Mouse (Mus musculus): ENCODE measurements at regions not wholly inside any gene's neighbourhood (a gene's known extent, or its start where the extent isn't known, plus 50 kb on each side); places are given as distances from the start of the nearest gene placed in this dataset.

GRCm38 (mm10) chr14:25060285-25060684, 398.7 kb upstream of the Zmiz1 start:
- H3K4me3 ChIP-seq (ENCODE audit: low read depth, low read length), result no peak overlapping the region
- peaks cover 14% of the 10 kb centered on the region for H3K4me1 ChIP-seq (ENCODE audit: insufficient read depth)
- no peak for ATAC-seq (ENCODE audit: insufficient read depth)
- no peak for TF ChIP-seq CTCF (IDR thresholded peaks at IDR 0.05; ENCODE audit: low read depth)
- H3K27ac ChIP-seq (ENCODE audit: low read depth), result no peak overlapping the region
- H3K9me3 ChIP-seq (ENCODE audit: low read depth, low read length), result no peaks in the 10 kb centered on the region
- no peak overlapping the region for H3K9ac ChIP-seq
- no peaks in the 10 kb centered on the region for H3K36me3 ChIP-seq (ENCODE audit: insufficient read depth)
- WGBS, result 64% methylated on average over 7 of the region's 7 CpGs
- no peaks in the 10 kb centered on the region for H3K27me3 ChIP-seq (ENCODE audit: insufficient read depth, low read length)
- no peak overlapping the region for H3K4me2 ChIP-seq
- no peak for DNase-seq

- Histone ChIP-seq H3K27ac (ENCODE audit: low read depth) (no peak overlapping the region), H3K4me3 (ENCODE audit: low read depth, low read length) (no peak overlapping the region), H3K4me2 (no peak overlapping the region), H3K9ac (no peak overlapping the region), H3K36me3 (ENCODE audit: insufficient read depth) (no peaks in the 10 kb centered on the region), H3K9me3 (ENCODE audit: low read depth, low read length) (no peaks in the 10 kb centered on the region), H3K27me3 (ENCODE audit: insufficient read depth, low read length) (no peaks in the 10 kb centered on the region), H3K4me1 (ENCODE audit: insufficient read depth) (peaks cover 23% of the 10 kb centered on the region)
- TF ChIP-seq CTCF (IDR thresholded peaks at IDR 0.05; ENCODE audit: low read depth), result no peak
- WGBS, result 45% methylated on average over 5 of the region's 5 CpGs
- peak; percentile 28 for DNase-seq
- no peak for ATAC-seq (ENCODE audit: insufficient read depth)
Measured at GRCm38 (mm10) chr14:25063090-25063489, 395.9 kb upstream of the Zmiz1 start.

DNA sequence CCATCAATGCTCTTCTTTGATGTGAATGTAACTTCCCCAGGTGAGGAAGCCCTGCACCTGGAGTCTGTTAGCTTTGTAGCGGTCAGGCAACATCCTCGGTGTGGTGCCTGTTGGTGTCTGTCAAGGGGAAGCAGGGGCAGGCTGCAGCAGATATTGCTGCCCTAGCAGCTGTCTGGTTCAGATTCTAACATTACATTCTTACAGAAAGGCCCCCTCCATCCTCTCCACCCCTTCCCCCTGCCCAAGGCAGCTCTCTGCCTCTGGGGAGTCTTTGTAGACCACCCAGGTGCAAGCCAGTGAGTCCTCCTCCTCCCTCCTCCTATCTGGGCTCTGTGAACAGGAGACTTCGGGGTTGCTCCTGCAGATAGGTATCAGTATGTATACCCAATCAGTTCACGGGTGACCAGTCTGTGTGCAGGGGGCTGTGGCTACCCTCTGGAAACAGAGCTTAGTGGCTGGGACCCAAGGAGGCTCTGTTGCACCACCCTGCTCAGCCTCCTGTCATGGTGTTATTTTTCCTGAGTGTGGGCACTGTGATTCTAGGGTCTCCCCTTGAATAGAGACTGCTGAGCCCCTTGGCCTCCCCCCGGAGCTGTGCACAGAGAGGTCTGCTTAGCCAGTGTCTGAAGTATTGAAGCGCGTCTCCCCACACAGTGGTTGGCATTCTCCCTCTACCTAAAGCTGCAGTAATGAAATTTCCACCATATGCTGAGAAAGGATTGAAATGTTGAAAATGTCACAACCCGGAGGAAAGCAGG, 394.6 kb upstream of the Zmiz1 start:
- Histone ChIP-seq H3K4me1 (ENCODE audit: insufficient read depth) (peaks cover 27% of the 10 kb centered on the region), H3K4me3 (ENCODE audit: low read depth, low read length) (no peak overlapping the region), H3K4me2 (no peak overlapping the region), H3K27me3 (ENCODE audit: insufficient read depth, low read length) (no peaks in the 10 kb centered on the region), H3K9ac (no peak overlapping the region; the same call in 1 of the 2 replicates), H3K36me3 (ENCODE audit: insufficient read depth) (no peaks in the 10 kb centered on the region), H3K9me3 (ENCODE audit: low read depth, low read length) (no peaks in the 10 kb centered on the region), H3K27ac (ENCODE audit: low read depth) (no peak overlapping the region)
- ATAC-seq (ENCODE audit: insufficient read depth) (no peak), DNase-seq (no peak)
- TF ChIP-seq CTCF (IDR thresholded peaks at IDR 0.05; ENCODE audit: low read depth), result no peak
- WGBS, result 39% methylated on average over 8 of the region's 8 CpGs

GRCm38 (mm10) chr14:25067435-25067834, 391.6 kb upstream of the Zmiz1 start:
- Histone ChIP-seq H3K4me1 (ENCODE audit: insufficient read depth) (peaks cover 28% of the 10 kb centered on the region), H3K9me3 (ENCODE audit: low read depth, low read length) (no peaks in the 10 kb centered on the region)
- 82% methylated on average over 5 of the region's 5 CpGs for WGBS

GRCm38 (mm10) chr14:25068430-25068829, 390.6 kb upstream of the Zmiz1 start:
- no peak overlapping the region for H3K27ac ChIP-seq (ENCODE audit: low read depth)
- no peak overlapping the region for H3K9ac ChIP-seq
- WGBS, result 5% methylated on average over 8 of the region's 8 CpGs

More at GRCm38 (mm10) chr14:25067435-25067834, 391.6 kb upstream of the Zmiz1 start:
- Histone ChIP-seq H3K4me2 (no peak overlapping the region), H3K9ac (no peak overlapping the region), H3K27ac (ENCODE audit: low read depth) (no peak overlapping the region), H3K4me3 (ENCODE audit: low read depth, low read length) (no peak overlapping the region), H3K27me3 (ENCODE audit: insufficient read depth, low read length) (no peaks in the 10 kb centered on the region), H3K36me3 (ENCODE audit: insufficient read depth) (no peaks in the 10 kb centered on the region)
- ATAC-seq (ENCODE audit: insufficient read depth), result no peak
- no peak for TF ChIP-seq CTCF (IDR thresholded peaks at IDR 0.05; ENCODE audit: low read depth)
- DNase-seq, result no peak

GRCm38 (mm10) chr14:25073143-25073542, 385.8 kb upstream of the Zmiz1 start:
- no peak for TF ChIP-seq CTCF (IDR thresholded peaks at IDR 0.05; ENCODE audit: low read depth)
- Histone ChIP-seq H3K9ac (no peak overlapping the region), H3K4me2 (no peak overlapping the region), H3K27ac (ENCODE audit: low read depth) (no peak overlapping the region), H3K36me3 (ENCODE audit: insufficient read depth) (no peaks in the 10 kb centered on the region), H3K9me3 (ENCODE audit: low read depth, low read length) (no peaks in the 10 kb centered on the region), H3K4me3 (ENCODE audit: low read depth, low read length) (no peak overlapping the region), H3K27me3 (ENCODE audit: insufficient read depth, low read length) (no peaks in the 10 kb centered on the region), H3K4me1 (ENCODE audit: insufficient read depth) (peaks cover 5% of the 10 kb centered on the region)
- DNase-seq (no peak), ATAC-seq (ENCODE audit: insufficient read depth) (no peak)
- WGBS, result 63% methylated on average over 5 of the region's 5 CpGs

More at GRCm38 (mm10) chr14:25068430-25068829, 390.6 kb upstream of the Zmiz1 start:
- ATAC-seq (ENCODE audit: insufficient read depth) (peak; percentile 92), DNase-seq (peak; percentile 98)
- Histone ChIP-seq H3K4me1 (ENCODE audit: insufficient read depth) (peaks cover 27% of the 10 kb centered on the region), H3K27me3 (ENCODE audit: insufficient read depth, low read length) (no peaks in the 10 kb centered on the region), H3K4me3 (ENCODE audit: low read depth, low read length) (no peak overlapping the region), H3K9me3 (ENCODE audit: low read depth, low read length) (no peaks in the 10 kb centered on the region), H3K36me3 (ENCODE audit: insufficient read depth) (no peaks in the 10 kb centered on the region), H3K4me2 (peak overlapping the region; percentile 25; the same call in 1 of the 2 replicates)
- no peak for TF ChIP-seq CTCF (IDR thresholded peaks at IDR 0.05; ENCODE audit: low read depth)

GRCm38 (mm10) chr14:25074022-25074800, 384.8 kb upstream of the Zmiz1 start:
- Histone ChIP-seq H3K4me3 (ENCODE audit: low read depth, low read length) (no peak overlapping the region), H3K27me3 (ENCODE audit: insufficient read depth, low read length) (no peaks in the 10 kb centered on the region), H3K4me2 (no peak overlapping the region), H3K9ac (no peak overlapping the region), H3K36me3 (ENCODE audit: insufficient read depth) (no peaks in the 10 kb centered on the region), H3K4me1 (ENCODE audit: insufficient read depth) (peaks cover 2% of the 10 kb centered on the region), H3K9me3 (ENCODE audit: low read depth, low read length) (no peaks in the 10 kb centered on the region), H3K27ac (ENCODE audit: low read depth) (no peak overlapping the region)
- ATAC-seq (ENCODE audit: insufficient read depth), result no peak
- no peak for TF ChIP-seq CTCF (IDR thresholded peaks at IDR 0.05; ENCODE audit: low read depth)
- DNase-seq, result no peak
- WGBS, result 82% methylated on average over 9 of the region's 9 CpGs

Measured in lung, embryonic 14.5 days (tissue).